Mouse (Mus musculus): ENCODE measurements around the gene Zfp408.
"Not testable (repeated sequence)": the region's sequence is repeated elsewhere in the genome, so short reads cannot be mapped to it uniquely, and the experiment has no call there.

The Zfp408 gene

DNA sequence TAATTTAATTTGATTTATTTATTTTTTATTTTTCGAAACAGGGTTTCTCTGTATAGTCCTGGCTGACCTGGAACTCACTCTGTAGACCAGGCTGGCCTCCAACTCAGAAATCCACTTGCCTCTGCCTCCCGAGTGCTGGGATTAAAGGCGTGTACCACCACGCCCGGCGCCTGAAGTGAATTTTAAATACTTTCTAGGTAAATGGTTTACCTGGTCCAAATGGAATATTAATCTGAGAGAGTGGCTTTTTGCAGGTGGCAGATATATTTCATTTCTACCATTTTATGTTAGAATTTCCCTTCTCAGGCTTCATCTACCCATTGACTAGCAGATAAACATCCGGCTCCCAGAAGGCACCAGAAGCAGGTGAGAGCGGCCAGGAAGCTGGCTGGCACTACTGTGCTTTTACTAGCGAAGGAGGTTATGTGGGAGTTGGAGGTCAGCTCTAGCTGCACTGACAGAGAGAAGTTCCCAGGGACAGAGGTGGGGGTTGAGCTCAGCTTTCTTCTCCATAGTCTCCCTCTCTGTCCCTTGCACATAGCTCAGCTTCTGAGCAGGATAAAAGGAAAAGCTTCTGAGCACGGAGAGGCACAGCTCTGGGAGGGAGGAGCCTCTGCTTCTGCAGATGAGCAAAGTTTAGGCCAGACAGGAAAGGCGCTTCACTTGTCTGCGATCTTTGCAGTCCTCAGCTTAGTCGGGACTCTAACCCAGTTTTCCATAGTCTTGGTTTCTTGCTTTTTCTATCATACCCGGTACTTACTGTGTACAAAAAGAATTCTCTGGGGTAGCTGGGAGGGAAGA is 2.1 kb upstream of the Zfp408 start:
- no peak for DNase-seq (ENCODE audit: low spot score)

DNA sequence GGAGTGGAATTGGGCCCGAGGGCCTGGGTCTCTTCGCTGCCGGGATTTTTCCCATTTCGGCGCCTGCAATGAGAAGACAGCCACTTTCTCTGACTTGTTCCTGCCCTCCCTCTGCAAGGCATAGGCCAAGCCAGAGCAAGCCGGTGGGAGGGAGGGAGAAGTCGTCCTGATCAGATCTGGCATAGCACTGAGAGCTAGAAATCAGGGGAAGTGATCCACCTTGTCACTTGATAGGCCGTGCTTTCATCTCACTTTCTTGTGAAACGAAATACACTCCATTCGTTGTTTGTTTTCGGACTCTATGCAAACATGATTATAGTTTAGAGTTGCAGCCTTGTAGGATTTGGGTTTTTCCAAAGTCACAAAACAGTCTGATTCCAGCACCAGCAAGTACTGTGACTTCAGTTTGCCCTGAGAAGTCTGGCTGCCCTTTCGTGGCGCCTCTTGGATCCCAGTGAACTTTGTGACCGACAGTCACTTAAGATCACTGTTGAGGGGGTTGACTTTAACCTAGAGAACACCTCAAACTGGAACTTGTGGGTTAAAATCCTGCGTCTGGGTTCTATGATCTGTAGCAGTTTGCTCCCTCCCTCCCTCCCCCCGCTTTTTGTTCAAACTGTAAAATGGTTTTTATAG is 887 bp upstream of the Zfp408 start:
- no peak for DNase-seq (ENCODE audit: low spot score)

DNA sequence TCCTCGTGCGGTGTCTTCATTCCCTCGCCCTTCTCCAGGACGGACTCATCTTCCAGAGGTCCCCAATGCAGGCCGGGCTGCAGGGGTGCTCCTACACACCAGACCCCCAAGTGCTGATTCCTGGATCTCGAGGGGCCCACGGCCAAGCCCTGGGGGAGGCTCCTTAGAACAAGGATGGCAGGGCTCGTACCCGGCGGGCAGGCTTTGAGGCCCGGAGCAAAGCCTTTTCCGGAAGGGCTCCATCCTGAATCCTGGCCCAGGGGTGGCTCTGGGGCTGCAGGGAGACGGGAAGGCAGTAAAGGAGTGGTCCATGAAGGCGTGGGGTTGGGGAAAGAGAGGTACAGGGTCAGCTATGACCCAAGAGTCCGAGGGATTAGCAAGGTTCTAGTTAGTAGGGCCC is 439 bp downstream of the Zfp408 start:
- DNase-seq (ENCODE audit: low spot score): no peak

DNA sequence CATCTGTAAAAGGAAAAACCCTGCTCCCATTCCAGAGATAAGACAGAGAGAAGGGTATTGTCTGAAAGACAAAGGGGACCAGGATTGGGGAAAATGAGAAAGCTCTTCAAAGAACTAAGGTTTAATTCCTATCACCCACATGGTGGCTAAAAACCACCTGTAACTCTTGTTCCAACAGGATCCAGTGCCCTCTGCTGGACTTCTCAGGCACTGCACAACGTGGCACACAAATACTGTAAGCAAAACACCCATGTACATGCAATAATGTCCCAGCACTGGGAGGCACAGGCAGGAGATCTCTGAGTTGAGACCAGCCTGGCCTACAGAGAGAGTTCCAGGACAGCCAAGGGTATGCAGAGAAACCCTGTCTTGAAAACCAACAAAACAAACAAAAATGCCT is 2.9 kb downstream of the Zfp408 start:
- peak; percentile 61 for DNase-seq (ENCODE audit: low spot score)

DNA sequence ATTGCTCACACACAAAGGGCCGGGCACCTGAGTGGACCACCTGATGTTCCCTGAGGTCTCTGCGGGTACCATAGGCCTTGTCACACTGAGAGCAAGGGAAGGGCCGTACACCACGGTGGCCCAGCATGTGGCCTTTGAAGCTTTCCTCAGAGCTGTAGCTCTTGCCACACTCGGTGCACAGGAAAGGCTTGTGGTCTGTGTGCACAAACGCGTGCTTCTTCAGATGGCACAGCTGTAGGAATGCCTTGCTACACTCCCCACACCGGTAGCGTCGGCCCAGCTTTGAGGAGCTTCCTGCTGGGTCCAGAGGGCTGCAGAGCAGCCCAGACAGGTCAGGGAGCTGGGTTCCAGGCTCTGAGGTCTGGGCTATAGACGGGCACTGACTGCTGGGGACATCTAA is 3.8 kb downstream of the Zfp408 start:
- DNase-seq (ENCODE audit: low spot score): no peak

DNA sequence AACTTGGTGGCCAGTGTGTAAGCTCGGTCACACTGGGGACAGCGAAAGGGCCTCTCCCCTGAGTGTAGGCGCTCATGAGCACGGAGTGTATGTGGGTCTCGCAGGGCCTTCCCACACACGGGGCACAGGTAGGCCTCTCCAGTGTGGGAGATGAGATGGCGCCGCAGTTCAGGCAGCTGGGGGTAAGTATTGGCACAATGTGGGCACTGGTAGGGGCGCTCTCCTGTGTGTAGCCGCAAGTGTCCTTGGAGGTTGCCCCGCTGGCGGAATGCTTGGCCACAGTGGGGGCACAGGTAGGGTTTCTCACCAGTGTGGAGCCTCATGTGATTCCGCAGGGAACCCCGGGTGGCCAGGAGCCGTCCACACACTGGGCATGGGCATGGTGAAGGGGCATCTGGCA is 4.2 kb downstream of the Zfp408 start:
- no peak for DNase-seq (ENCODE audit: low spot score)

DNA sequence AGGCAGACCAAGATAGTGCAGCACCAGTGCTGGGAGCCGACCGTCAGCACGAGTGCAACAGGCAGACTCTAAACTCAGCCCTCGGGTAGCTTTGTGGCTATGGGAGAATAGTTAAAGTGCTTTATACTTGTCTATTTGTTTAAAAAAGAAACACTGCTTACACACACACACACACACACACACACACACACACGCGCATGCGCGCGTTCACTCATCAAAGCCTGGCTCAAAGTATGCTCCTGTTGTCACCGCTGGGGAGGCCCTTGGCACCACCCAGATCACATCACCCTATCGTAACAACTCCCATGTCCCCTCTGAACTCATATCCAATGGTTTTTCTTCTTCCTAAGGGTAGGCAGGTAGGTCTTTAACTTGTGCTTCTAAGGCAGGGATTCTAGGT is 5.6 kb downstream of the Zfp408 start:
- no peak for DNase-seq (ENCODE audit: low spot score)

DNA sequence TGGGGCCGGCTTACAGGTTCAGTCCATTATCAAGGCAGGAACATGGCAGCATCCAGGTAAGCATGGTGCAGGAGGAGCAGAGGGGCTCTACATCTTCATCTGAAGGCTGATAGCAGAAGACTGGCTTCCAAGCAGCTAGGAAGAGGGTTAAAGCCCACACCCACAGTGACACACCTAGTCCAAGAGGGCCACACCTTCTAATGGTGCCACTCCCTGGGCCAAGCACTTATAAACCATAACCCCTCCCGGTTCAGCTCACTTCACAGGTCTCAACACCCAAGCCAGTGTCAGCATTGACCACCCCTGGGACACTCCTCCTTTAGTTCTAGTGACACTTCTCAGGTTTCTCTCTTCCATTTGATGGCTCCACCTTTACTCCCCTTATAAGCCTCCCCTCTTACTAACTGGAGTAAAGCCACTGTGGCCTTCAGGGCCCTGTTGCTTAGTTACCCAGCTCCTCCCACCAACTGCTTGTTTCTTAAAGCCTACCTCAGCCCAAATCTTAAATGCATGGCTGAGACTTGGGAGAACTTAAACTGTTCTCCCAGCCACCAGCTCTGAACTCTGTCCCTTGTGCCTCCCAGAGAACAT is 6.7 kb downstream of the Zfp408 start:
- no peak for DNase-seq (ENCODE audit: low spot score)

DNA sequence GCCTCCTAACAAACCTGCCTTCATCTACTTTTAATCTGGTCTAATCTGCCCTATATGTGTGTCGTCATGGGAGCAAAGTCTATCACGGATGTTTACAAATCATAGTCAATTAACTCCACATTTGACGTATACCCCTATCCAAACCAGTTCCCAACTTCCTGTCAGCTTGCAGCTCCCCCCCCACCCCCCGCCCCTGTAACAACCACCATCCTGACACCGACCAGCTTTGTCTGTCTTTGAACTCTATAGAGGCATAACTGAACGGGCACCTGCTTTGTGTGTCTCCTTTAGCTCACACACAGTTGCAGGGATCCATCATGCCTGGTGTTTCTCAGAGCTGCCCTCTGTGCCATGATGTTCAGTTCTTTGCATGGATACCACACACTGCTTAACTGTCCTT is 10.7 kb downstream of the Zfp408 start:
- no peak for DNase-seq (ENCODE audit: low spot score)

DNA sequence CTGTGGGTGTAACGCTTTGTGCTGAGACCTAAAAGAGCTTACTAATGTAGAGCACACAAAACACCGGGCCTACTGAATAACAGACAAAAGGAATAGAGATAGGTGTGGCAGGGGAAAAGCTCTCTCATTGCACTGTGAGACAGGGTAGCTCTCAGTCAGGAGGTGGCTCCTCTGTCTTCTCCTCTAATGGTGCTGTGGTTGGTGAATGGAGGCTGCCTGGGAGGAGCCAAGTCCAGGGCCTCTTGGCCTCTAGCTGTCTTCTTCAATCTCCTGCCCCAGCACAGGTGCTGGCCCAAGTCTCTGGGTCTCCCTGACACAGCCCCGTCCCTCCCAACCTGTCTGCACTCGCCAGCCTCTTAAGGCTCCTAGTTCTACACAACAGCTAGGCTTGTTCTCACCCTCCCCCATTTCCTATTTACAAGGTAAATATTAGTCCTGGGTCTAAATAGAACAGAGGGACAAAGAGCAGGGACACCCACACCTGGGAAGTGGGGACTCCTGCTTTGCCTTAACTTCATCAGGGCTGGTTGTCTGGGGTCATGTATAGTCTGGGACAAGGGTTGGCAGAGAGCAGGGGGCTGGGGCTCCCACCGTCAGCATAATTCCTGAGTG is 12.8 kb downstream of the Zfp408 start:
- no peak for DNase-seq (ENCODE audit: low spot score)

DNA sequence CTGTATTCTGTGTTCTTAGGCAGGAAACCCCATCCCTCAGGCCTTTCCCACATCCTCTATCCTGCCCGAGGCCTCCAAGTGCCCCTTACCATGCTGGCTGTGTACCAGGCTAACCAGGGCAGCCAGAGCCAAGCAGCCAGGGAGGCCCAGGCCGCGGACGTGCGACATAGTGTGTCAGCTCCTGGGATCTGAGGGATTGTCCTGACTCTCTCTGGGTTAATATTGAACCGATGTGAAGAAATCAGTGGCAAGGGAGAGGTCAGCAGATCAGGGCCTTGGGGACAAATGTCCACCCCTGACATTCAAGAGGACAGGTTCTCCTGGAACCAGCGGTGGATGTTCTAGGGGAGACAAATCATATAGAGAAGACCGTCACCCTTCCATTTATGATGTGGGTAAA is 13.4 kb downstream of the Zfp408 start, which contains the start of gene F2:
TSS of gene F2 (minus strand) at position 186 of the 400 bp plus-strand sequence.
- no peak for DNase-seq (ENCODE audit: low spot score)

DNA sequence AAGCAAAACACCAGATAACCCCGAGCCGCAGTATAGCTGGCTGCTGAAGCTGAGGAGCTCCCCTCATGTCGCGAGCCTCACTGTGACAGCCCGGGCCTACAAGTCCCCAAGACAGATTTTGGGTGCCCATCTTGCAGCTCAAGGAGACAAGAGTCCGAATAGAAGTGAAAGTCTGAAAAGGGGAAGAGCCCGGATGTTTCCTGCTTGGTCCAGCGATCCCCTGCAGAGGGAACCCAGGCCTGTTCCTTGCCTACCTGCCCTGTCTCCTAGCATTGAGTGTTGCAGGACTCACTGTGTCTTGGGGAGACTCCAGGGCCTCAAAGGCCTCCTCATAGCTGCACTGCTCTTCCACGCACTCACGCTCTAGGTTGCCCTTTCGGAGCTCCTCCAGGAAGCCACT is 14.1 kb downstream of the Zfp408 start:
- DNase-seq (ENCODE audit: low spot score): no peak

DNA sequence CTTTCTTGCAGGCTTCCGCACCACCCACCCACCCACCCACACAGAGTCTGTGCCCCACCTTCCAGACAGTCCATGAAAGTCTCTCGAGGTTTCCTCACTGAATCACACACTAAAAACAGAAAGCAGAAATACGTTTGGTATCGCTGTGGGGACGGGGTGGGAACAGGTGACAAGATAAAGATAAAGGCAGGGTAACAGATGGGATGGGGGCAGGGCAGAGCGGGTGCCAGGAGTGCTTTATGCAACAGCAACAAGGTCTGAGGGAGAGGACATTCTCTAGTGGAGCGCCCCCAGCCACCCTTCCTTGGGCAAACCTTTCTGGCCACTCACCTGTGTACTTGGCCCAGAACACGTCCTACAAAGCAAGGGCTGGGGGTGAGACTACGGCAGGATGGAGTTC is 14.8 kb downstream of the Zfp408 start:
- DNase-seq (ENCODE audit: low spot score): no peak

DNA sequence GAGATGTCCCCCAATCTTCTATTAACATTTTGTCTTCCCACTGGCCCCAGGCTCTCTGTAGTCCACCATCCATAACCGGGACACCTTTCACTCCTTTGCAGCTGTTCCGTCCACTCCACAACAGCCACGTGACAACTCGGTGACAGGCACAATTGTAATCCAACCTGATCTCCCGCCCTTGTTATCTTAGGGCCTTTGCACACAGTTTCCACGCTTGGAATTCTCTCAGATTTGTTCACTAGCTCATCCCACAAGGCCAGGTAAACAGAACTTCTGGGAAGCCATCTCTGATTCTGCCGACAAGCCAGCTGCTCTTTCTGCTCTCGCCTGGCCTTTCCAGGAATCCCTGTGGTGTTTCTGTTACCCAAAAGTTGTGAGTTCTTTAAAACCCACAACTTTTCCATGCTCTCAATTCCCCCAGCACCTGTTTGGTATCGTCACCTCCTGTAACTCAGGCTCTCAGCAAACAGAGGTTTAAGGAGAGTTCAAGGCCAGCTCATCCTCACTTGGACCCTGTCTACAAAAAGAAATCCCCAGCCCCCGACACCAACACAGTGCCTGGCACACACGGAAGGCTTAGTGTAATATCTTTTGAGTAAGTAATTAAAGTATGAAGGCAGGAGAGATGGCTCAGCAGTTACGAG is 16.1 kb downstream of the Zfp408 start:
- DNase-seq (ENCODE audit: low spot score): no peak

DNA sequence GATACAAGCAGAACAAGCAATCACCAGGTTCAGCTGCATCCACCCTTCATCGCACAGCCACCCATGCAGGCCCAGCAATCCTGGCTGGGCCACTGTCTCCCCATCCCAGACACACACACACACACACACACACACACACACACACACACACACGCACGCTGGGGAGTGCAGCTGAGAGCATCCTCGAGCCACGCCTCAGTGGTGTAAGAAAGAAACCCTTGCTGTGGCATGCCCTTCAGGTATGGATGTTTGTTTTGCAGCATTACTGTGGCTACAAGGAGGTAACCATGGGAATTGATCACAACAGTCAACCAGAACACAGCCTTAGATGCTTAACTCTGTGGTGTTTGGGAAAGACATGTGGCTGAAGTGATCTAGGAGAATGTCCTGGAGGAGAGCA is 17.3 kb downstream of the Zfp408 start:
- DNase-seq (ENCODE audit: low spot score): no peak

DNA sequence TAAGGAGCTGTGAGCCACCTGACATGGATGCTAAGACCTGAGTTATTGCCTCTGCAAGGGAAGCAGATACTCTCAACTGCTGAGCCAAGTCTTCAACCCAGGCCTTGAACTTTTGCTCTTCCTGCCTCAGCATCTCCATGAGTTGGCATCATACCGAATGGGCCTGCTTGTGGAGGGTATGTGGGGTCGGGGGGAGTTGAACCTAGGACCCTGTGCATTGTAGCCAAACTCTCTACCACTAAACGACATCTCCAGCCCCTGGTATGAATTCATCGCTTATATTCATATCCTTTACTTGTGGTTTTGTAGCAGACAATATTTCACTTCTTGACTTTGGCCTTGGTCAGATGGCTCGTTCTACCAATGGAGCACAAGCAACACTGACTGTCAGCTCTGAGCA is 17.8 kb downstream of the Zfp408 start:
- no peak for DNase-seq (ENCODE audit: low spot score)

DNA sequence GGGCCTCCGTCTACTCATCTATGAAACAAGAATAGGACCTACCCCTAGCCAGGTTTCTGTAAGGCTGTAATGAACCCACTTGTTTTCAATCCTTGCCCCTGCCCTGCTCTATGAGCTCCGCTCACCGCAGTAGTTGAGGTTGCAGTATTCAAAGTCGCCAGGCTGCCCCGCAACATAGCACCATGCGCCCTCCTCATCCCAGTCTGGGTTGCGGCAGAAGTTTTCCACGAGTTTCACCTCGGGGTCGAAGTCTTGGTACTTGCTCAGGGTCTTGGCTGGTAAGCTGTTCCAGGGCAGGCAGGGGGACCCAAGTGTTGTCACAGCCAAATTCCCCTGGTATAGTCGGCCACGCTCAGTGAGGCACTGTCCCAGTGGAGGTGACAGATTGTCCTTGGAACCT is 19.2 kb downstream of the Zfp408 start:
- DNase-seq (ENCODE audit: low spot score): no peak

DNA sequence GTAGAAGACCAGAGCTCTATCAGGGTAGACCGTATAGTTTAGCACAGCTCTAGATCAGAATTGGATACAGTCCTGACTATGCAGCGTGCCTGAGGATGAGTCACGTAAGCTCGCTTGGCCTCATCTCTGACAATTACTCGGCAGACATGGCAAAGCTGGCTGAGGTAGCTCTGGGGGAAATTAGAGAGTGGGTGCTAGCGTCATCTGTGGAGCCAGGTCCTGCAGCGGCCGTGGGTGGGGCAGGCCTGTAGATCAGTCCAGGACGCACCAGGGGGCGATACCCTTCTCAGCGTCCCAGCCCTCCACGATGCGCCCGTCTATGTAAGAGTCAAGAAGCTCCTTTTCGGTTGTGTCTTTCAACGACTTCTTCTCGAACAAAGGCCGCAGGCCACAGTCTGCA is 19.9 kb downstream of the Zfp408 start:
- DNase-seq (ENCODE audit: low spot score): no peak

DNA sequence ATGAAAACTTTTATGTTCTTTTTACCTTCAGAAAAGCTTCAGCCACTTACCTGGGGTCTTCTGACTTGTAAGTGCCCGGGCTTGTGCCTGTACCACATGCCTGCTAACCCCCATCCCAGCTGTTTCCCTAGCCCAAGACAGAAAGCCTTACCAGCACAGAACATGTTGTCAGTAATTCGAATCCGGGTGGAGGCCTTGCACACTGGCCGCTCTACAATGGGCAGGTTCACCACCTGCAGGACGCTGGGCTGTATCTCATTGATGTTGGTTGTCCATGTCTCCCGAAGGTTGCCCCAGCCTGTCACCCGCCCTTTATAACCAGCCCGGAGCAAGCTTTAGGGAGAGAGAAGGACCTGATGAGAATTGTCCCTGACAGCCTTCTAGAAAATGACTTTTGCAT is 21.4 kb downstream of the Zfp408 start:
- no peak for DNase-seq (ENCODE audit: low spot score)

DNA sequence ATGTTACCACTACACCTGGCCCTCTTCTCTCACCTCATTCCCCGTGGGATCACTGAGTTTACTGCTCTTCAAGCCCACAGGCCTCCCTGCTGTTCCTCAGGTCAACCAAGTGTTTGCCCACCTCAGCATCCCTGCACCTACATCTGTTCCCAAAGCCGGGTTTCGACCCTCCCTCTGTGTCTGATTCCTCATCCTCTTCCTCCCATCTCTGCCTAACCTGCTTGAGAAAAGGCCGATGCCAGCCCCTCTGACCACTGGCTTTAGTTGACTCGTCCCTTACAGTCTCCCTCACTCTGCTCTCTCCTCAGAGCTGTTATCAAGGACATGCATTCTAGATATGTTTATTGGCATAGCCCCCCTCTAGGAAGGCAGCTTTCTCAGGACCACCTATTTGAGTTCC is 22.1 kb downstream of the Zfp408 start:
- no peak for DNase-seq (ENCODE audit: low spot score)

DNA sequence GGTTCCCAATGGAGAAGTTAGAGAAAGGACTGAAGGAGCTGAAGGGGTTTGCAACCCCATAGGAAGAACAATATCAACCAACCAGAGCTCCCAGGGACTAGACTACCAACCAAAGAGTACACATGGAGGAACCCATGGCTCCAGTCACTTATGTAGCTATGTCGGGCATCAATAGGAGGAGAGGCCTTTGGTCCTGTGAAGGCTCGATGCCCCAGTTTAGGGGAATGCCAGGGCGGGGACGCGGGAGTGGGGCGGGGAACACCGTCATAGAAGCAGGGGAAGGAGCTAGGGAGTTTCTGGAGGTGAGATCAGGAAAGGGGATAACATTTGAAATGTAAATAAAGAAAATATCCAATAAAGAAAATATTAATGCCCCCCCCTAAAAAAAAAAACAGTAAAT is 26.2 kb downstream of the Zfp408 start:
- DNase-seq (ENCODE audit: low spot score): not testable (repeated sequence)

DNA sequence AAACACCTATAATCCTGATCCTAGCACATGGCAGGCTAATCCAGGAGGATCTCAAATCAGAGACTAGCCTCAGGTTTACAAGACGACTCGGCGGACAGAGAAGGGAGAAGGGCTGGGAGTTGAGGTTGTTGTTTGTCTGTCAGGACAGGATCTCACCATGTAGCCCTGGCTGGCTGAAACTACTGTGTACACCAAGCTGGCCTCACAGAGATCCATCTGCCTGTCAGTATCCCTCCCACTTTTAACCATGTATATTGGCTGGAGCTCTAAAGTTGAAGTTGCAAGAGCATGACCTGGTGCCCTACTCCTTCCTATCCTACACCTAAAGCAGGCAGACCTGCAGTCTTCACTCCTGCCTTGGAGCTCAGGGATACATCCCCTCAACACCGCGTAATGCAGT is 27.2 kb downstream of the Zfp408 start:
- no peak for DNase-seq (ENCODE audit: low spot score)

DNA sequence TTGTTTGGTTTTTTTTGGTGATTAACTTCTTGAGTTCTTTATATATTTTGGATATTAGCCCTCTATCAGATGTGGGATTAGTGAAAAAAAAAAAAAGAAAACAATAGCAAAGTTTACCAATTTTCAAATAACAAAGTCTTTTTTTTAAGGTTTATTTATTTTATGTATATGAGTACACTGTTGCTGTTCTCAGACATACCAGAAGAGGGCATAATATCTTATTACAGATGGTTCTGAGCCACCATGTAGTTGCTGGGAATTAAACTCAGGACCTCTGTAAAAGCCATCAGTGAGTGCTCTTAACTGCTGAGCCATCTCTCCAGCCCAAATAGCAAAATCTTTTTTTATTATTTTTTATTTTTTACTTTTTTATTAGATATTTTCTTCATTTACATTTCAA is 40.2 kb downstream of the Zfp408 start:
- not testable (repeated sequence) for DNase-seq (ENCODE audit: low spot score)

All from layer of hippocampus, adult 11-12 months (tissue).